Mouse (Mus musculus) testis, adult 2 months (tissue): ENCODE data around the gene Dmrta1. TPM values are rescaled to one million over a fixed set of nuclear protein-coding genes. Genes with fewer than 3 reads are reported as not detected.

ENCODE experiments used
- H3K27ac ChIP-seq: fragments of 200-500 bp; 2 replicates; pipeline ENCODE4 v1.5.1; 2012; ENCODE audit warnings: low read depth, low read length; ENCODE audit not compliant: control insufficient read depth, insufficient read depth
- H3K27me3 ChIP-seq: fragments of 200-500 bp; 2 replicates; pipeline ENCODE4 v1.6.1; 2012; ENCODE audit warnings: mild to moderate bottlenecking, low read length, moderate library complexity; ENCODE audit not compliant: control insufficient read depth, insufficient read depth
- H3K36me3 ChIP-seq: fragments of 200-500 bp; 2 replicates; pipeline ENCODE4 v1.6.1; 2012; ENCODE audit warnings: mild to moderate bottlenecking, low read length; ENCODE audit not compliant: control insufficient read depth, insufficient read depth
- H3K4me1 ChIP-seq: fragments of 200-500 bp; 2 replicates; pipeline ENCODE4 v1.6.1; 2012; ENCODE audit warnings: low read length; ENCODE audit not compliant: control insufficient read depth, insufficient read depth
- H3K4me3 ChIP-seq: fragments of 200-500 bp; 2 replicates; pipeline ENCODE4 v1.5.1; 2012; ENCODE audit warnings: low read depth, mild to moderate bottlenecking, low read length, moderate library complexity, mixed read lengths; ENCODE audit not compliant: control insufficient read depth
- CTCF ChIP-seq: fragments of 200-500 bp; IDR thresholded peaks from 2 replicates; pipeline ENCODE4 v1.5.1; 2012; ENCODE audit warnings: low read depth, mild to moderate bottlenecking, inconsistent platforms, low read length, moderate library complexity; ENCODE audit not compliant: control insufficient read depth, insufficient read depth, insufficient replicate concordance
- POLR2A ChIP-seq: fragments of 200-500 bp; IDR thresholded peaks from 2 replicates; pipeline ENCODE4 v1.6.1; 2012; ENCODE audit warnings: low read depth, mild to moderate bottlenecking, inconsistent platforms, low read length, moderate library complexity; ENCODE audit not compliant: control insufficient read depth
- polyA plus RNA-seq: library from polyadenylated mRNA; depleted of rRNA; stranded (reverse); fragments of >200 nt; gene quantifications from 2 replicates; pipeline ENCODE4 v1.2.3, GENCODE M21; 2012

Gene Dmrta1
- polyA plus RNA-seq, 1 experiment = 10.0 TPM

DNA sequence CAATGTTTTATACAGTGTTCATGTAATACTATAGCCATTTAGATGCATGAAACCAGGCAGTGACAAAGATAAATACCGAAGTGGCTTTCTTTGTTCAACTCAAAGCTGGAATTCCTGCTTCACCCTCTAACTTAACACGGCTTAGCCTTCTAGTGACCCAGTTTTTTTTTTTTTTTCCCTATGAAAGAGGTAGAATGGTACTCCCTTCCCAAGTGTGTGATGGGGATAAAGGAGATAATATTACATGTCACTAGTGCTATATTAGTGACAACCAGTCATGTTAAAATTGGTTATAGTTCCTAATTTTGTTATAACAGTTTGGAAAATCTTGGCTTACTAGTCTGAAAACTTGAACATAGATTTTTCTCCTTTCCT, 27.9 kb upstream of the Dmrta1 start:
- H3K27ac ChIP-seq = 0 out of 2 replicates have a peak overlapping the region, but pooled peaks have one; percentile 8
- no peaks in the 10 kb centered on the region for H3K36me3 ChIP-seq
- peaks cover 6% of the 10 kb centered on the region; the same call in 1 of the 2 replicates for H3K4me1 ChIP-seq
- TF ChIP-seq POLR2A (no peak), CTCF (no peak)
- H3K27me3 ChIP-seq = no peaks in the 10 kb centered on the region
- H3K4me3 ChIP-seq = no peak overlapping the region

DNA sequence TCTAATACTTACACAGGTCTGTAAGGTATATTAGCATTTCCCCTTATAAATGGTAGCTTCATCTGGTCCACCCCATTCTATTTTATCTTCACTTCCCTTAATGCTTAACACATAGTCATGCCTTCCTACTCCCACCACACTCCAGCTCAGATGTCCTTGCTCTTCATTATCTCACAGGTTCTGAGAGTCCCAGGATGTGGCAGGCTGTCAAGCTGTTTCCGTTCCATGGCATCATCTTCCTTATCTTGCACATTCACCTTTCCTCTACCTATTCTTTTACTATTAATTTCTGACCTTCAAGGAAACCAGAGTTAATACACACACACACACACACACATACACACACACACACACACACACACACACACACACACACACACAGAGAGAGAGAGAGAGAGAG, 27.5 kb upstream of the Dmrta1 start:
- no peak for TF ChIP-seq CTCF
- TF ChIP-seq POLR2A = no peak
- peaks cover 6% of the 10 kb centered on the region; the same call in 1 of the 2 replicates for H3K4me1 ChIP-seq
- no peaks in the 10 kb centered on the region for H3K36me3 ChIP-seq

DNA sequence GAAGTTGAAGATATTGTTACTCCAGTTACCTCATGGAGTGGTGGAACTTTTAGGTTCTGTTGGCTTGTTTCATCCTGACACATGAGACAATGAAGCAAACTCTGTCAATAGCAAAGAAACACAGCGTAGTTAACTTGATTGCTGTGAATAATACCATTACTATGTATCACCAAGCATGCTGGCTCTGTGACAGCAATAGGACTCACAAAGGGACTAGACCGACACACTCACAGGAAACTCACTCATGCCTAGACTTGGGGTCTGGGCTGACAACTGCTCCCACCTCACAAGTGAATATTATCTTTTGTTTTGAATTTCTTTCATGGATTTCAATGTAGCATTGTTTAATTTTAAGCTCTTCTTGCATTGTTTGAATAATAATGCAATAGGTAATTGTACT, 15.8 kb upstream of the Dmrta1 start:
- Histone ChIP-seq H3K27me3 (no peaks in the 10 kb centered on the region), H3K4me3 (no peak overlapping the region), H3K36me3 (no peaks in the 10 kb centered on the region), H3K4me1 (no peaks in the 10 kb centered on the region), H3K27ac (no peak overlapping the region)
- TF ChIP-seq POLR2A = no peak
- no peak for TF ChIP-seq CTCF

More for the DNA sequence above, 27.5 kb upstream of the Dmrta1 start:
- no peak overlapping the region for H3K4me3 ChIP-seq
- H3K27ac ChIP-seq = 0 out of 2 replicates have a peak overlapping the region, but pooled peaks have one; percentile 8
- no peaks in the 10 kb centered on the region for H3K27me3 ChIP-seq

DNA sequence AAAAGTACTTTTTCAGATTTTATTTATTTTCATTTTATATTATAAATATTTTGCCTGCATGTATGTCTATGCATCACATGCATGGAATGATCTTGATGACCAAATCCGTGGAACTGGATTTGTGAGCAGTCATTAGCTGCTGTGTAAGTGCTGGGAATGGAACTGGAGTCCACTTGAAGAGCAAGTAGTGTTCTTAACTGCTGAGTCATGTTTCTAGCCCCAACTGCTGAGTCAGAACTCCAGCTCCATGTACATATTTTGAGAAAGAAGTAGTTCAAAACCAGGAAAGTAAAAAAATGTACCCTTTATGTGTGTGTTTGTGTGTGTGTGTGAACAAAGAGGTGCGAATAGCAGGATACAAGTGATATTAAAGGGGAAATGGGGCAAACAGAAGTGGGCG, 4.5 kb upstream of the Dmrta1 start:
- H3K36me3 ChIP-seq = no peaks in the 10 kb centered on the region
- TF ChIP-seq POLR2A (no peak), CTCF (no peak)
- H3K4me1 ChIP-seq = no peaks in the 10 kb centered on the region
- no peaks in the 10 kb centered on the region for H3K27me3 ChIP-seq
- H3K4me3 ChIP-seq = no peak overlapping the region
- H3K27ac ChIP-seq = no peak overlapping the region

DNA sequence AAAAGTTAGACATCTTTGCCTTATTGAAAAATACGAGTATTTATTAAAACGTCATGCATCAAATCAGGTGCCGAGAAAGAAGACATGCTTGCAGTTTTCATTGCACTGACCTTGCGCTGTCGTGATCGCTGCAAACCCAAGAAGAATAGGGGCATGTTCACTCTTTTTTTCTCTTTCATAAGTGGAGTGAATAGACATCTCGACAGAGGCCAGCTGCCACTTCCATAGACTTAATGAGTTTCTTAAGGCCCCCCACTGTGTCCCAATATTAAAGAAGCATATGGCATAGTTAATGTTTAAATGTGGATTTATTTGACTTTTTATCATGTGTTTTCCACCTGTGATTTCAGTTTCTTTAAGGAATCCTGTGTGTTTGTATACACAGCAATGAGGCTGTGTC, 1.3 kb upstream of the Dmrta1 start:
- Histone ChIP-seq H3K27ac (no peak overlapping the region), H3K4me3 (no peak overlapping the region), H3K36me3 (no peaks in the 10 kb centered on the region), H3K27me3 (no peaks in the 10 kb centered on the region), H3K4me1 (no peaks in the 10 kb centered on the region)
- TF ChIP-seq POLR2A (no peak), CTCF (no peak)

DNA sequence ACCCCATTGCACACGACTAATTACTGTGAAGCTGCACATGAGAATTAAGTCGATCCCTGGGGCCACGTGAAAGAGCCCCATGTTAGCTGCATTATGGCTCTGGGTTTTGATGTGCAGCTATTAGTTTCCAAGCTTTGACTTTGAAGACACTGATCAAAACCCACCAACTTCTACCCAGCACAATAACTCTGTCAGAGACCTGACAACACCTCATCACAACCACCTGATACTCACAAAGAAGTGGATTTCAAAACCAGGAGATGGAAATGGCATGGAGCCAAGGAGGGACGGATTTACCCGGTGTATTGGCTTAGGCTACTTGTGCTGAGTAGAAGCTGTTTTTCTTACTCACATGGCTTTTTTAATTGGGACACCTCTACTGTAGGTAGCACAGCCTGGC, 523 bp upstream of the Dmrta1 start:
- no peaks in the 10 kb centered on the region for H3K4me1 ChIP-seq
- H3K27me3 ChIP-seq = no peaks in the 10 kb centered on the region
- H3K27ac ChIP-seq = no peak overlapping the region
- no peaks in the 10 kb centered on the region for H3K36me3 ChIP-seq
- no peak for TF ChIP-seq POLR2A
- no peak for TF ChIP-seq CTCF
- no peak overlapping the region for H3K4me3 ChIP-seq

DNA sequence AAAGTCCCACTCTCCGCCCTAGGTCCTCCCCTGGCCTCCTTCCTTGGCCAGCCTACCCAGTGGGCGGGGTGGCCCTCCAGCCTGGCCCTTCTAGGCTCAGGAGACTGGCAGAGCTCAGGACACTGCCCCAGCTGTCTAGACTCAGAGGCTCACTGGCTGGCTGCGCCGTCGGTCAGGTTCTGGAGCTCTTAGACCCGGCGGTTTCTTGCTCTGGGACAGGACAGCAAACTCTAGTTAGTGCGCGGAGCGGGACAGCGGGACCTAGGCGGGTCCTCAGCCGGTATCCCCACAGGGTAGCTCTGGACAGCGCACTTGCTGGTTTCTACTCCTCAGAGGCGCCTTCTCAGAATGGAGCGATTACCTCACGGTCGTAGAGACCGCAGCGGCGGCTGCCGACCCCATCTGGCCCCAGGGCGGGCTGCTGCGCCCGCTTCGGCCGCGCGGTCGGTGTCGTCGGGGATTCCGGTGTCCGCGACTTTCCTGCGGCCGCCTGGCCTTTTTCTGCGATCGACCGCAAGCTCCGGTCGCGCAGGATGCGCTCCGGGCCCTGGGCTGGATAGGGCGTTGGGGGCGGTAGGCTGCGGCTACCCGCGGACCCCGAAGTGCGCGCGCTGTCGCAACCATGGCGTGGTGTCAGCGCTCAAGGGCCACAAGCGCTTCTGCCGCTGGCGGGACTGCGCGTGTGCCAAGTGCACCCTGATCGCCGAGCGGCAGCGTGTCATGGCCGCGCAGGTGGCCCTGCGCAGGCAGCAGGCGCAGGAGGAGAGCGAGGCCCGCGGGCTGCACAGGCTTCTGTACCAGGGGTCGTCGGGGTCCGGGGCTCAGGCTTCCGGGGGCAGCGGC, 8.9 kb downstream of the Dmrta1 start:
- 0 out of 2 replicates have a peak, but pooled peaks have one; percentile 55 for TF ChIP-seq POLR2A
- no peak for TF ChIP-seq CTCF
- peak overlapping the region; percentile 66 for H3K27ac ChIP-seq
- no peaks in the 10 kb centered on the region for H3K36me3 ChIP-seq
- H3K27me3 ChIP-seq = no peaks in the 10 kb centered on the region
- H3K4me3 ChIP-seq = peak overlapping the region; percentile 81
- H3K4me1 ChIP-seq = peaks cover 8% of the 10 kb centered on the region
